Mouse (Mus musculus) CH12.LX (cell line): ENCODE measurements around the gene Lyz1.

Experiments
- CTCF ChIP-seq, 2 experiments: IDR thresholded peaks in 1 of 2; conservative IDR thresholded peaks in 1 of 2; 2 replicates each; pipeline ENCODE4 v1.5.1; 2011 to 2012; ENCODE audit warnings: low read depth in 2 of 2, low read length in 2 of 2, improper control_type of control experiment in 1 of 2, inconsistent platforms in 1 of 2, mild to moderate bottlenecking in 1 of 2, moderate library complexity in 1 of 2
- EP300 ChIP-seq: IDR thresholded peaks from 2 replicates; pipeline ENCODE4 v1.6.1; 2011; ENCODE audit warnings: low read length, improper control_type of control experiment
- JUN ChIP-seq: IDR thresholded peaks from 2 replicates; pipeline ENCODE4 v1.6.1; 2011; ENCODE audit warnings: low read depth, mild to moderate bottlenecking, low read length, improper control_type of control experiment, moderate library complexity; ENCODE audit not compliant: insufficient read depth
- MXI1 ChIP-seq: IDR thresholded peaks from 2 replicates; pipeline ENCODE4 v1.6.1; 2011; ENCODE audit warnings: mild to moderate bottlenecking, low read depth, low read length, improper control_type of control experiment
- MYC ChIP-seq: IDR thresholded peaks from 2 replicates; pipeline ENCODE4 v1.6.1; 2011; ENCODE audit warnings: low read depth, mild to moderate bottlenecking, improper control_type of control experiment, low read length
- POLR2A ChIP-seq: IDR thresholded peaks from 2 replicates; pipeline ENCODE4 v1.6.1; 2011; ENCODE audit warnings: low read depth, mild to moderate bottlenecking, improper control_type of control experiment, low read length
- RCOR1 ChIP-seq: conservative IDR thresholded peaks from 2 replicates; pipeline ENCODE4 v1.6.1; 2012; ENCODE audit warnings: low read depth, mild to moderate bottlenecking, inconsistent platforms, low read length, improper control_type of control experiment
- SMC3 ChIP-seq: IDR thresholded peaks from 2 replicates; pipeline ENCODE4 v1.6.1; 2011; ENCODE audit warnings: low read depth, low read length, improper control_type of control experiment
- ZC3H11A ChIP-seq: IDR thresholded peaks from 2 replicates; pipeline ENCODE4 v1.6.1; 2012; ENCODE audit warnings: low read depth, mild to moderate bottlenecking, inconsistent platforms, low read length, improper control_type of control experiment
- ZKSCAN1 ChIP-seq: IDR thresholded peaks from 2 replicates; pipeline ENCODE4 v1.6.1; 2012; ENCODE audit warnings: low read depth, inconsistent platforms, low read length, improper control_type of control experiment, borderline replicate concordance

DNA sequence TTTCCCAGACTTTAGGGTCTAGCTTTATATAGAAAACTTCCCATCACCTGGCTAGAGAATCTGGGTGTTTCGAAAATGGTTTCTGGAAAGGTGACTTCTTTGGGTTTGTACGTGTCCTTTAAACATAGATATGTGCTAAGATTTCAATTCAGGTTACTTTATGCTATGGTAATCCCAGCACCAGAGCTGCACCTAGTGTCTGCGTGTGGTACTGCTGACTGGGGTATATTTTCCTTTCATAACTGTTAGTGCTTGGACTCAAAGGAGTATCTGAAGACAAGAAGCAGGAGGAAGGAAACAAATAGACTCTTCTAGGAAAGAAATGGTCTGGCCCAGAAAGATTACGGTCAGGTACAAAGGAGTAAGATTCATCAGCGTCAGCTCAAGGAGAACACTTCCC lies 37.9 kb upstream of the Lyz1 start:
- TF ChIP-seq CTCF (conservative IDR thresholded peaks at IDR 0.05 in 1 of 2, IDR thresholded peaks at IDR 0.05 in 1 of 2; ENCODE audit: low read depth in 2 of 2, low read length in 2 of 2), result peak; percentile 35 to 75; a peak in 3 of 4 replicates
- no peak for TF ChIP-seq POLR2A
- TF ChIP-seq SMC3, result peak; percentile 61
- no peak for TF ChIP-seq EP300
- no peak for TF ChIP-seq MYC
- TF ChIP-seq RCOR1, result no peak
- no peak for TF ChIP-seq ZKSCAN1
- no peak for TF ChIP-seq JUN
- TF ChIP-seq MXI1, result no peak
- no peak for TF ChIP-seq ZC3H11A
